Mouse (Mus musculus): ENCODE results near the gene Pcid2.
"Not testable (repeated sequence)": the region's sequence is repeated elsewhere in the genome, so short reads cannot be mapped to it uniquely, and the experiment has no call there.

Gene Pcid2

DNA sequence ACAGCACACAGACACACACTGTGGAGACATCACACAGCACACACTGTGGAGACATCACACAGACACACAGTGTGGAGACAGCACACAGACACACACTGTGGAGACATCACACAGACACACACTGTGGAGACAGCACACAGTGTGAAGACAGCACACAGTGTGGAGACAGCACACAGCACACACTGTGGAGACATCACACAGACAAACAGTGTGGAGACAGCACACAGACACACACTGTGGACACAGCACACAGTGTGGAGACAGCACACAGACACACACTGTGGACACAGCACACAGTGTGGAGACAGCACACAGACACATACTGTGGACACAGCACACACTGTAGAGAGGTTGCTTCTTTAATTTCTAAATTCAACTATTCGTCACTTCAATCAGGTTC, 29.7 kb downstream of the Pcid2 start:
- not testable (repeated sequence) for DNase-seq

DNA sequence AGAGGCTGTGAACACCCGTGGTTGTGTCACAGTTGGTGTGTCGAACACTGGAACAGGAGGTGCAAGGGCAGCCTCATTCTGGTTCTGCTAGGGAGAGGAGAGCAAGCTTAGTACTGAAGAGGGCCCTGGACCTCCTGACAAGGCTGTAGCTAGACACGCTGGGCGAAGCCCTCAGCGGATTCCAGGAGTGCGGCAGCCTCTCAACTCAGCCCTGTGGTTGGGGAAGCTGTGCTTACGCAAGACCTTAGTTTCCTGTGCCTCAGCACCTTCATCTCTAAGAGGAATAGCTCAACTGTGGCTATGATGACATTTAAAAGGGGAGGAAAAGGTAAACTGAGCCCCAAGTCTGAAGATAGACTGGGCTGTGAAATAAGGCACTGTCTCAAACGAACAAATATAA, 30.2 kb downstream of the Pcid2 start:
- no peak for DNase-seq

DNA sequence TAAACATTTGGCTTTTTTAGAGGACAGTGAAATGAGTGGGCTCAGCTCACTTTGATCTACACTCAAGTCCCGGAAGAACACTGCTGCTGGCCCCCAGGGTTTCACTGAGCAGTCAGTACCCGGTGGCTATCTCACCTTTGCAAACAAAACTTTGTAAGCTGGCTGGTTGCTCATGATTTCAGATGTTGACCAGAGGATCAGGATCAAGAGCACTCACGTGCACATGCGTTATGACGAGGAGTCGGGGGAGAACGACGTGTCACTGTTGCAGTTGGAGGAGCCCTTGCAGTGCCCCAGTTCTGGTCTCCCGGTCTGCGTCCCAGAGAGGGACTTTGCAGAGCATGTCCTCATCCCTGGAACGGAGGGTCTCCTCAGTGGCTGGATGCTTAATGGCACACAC, 32.0 kb downstream of the Pcid2 start:
- DNase-seq = no peak

DNA sequence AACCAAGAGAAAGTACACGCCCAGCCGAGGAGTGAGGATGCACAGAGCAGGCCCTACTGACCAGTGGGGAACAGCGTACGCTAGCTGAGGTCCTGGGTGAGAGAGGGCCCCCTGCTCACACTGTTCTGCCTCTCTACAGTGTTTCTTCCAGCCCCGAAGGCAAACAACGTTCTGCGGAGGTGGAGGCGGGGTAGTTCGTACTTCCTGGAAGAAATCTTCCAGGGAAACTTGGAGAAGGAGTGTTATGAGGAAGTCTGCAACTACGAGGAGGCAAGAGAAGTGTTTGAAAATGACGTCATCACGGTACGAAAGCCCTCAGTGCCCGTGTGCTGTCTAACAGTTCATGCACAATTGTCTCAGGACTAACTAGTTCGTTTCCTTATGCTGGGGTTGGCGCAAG, 42.1 kb downstream of the Pcid2 start:
- no peak for DNase-seq

DNA sequence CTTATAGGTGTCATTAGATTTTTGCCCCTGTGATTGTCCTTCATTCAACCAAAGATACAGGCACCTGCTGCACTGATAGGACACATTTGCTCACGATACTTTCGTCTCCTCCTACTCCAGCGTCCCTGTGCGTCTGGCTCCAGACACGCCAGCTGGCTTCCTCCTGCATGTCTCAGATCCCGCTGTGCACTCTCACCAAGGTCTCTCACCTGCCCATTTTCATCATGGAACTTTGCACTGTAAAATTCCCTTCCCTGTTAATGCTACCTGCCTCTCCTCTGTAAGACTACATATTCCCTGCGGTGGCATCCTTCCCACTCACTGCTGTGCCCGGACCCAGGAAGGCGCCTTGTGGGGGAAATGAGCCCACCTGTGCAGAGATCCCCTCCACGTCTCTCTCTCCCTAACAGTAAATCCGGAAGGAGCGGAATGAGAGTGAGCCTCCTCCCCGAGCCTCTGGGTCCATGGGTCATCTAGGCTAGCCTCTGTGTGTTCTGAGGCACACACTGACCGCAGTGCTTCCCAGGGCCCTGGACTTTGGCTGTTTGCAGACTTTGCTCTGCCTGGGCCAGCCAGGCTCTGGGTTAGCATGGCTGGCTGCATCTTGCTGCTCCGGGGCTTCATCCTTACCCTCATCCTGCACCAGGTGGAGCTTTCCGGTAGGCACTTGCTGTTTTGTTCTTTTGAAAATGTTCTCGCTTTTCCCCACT, 44.7 kb downstream of the Pcid2 start, which contains the start of gene Proz:
Proz (plus strand) TSS at position 474 of the 710 bp plus-strand sequence.
- DNase-seq = no peak

DNA sequence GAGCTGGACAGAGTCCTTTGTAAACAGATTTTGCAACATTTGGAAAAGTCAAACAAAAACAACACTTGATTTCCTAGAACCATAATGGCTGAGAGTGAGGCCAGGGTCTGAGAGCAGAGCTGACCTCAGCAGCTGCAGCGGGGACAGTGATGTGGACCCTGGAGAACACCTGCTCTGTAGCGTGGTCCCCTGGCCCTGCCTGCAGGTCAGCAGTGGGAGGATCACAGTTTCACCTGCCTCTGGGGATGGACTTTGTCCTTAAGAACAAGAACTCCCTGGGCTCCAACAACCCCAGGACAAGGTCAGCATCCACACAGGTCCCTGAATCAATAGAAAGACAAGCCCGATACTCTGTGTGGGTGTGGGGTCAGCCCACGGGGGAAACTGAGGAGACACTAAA, 47.9 kb downstream of the Pcid2 start:
- no peak for DNase-seq

DNA sequence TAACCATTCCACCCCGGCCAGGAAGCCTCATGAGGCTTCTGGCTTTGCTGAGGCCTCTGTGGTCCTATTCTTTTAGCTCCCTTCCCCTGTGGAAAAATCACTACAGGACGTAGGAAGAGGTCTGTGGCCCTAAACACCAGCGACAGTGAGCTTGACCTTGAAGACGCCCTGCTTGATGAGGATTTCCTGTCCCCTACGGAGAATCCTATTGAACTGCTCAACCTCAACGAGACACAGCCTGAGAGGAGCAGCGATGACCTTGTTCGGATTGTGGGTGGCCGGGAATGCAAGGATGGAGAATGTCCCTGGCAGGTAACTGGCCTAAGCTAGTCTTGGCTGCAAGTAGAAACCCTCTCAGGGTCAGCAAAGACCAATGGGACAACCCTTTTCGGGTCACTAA, 54.7 kb downstream of the Pcid2 start:
- DNase-seq = no peak

DNA sequence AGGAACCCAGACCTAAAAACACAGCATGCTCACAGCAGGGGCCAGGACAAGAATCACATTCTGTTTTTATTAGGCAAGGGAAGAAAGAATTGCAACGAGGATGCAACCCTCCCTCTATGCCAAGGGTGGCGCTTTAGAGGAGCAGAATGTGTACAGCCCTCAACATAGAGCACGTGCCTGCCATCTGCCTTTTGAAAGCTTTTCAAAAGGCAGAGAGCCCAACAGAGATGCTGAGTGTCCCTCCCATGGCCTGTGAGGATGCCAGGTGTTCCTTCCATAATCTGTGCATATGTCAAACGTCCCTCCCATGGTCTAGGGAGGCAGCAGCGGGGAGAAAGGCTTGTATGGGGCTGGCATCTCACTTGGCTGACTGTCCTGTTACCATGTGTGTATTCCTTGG, 57.6 kb downstream of the Pcid2 start:
- DNase-seq = peak in 1 of 2 experiments; percentile 27

DNA sequence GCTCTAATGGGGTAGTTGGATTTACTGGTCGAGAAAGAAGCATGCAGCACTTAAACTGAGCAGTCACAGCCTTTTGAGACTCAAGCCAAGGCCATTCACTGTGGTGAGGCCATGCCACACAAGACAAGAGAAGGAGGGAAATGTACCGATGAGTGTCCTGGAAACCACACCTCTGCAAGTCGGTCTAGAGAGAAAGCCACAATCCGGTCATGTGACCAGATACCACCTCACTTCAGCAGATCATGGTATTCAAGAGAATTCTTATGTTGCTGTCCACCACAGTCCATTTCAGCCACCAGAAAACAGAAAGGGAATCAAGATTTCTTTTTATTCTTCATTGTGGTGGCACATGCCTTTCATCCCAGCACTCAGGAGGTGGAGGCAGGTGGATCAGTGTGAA, 63.8 kb downstream of the Pcid2 start:
- DNase-seq = no peak

DNA sequence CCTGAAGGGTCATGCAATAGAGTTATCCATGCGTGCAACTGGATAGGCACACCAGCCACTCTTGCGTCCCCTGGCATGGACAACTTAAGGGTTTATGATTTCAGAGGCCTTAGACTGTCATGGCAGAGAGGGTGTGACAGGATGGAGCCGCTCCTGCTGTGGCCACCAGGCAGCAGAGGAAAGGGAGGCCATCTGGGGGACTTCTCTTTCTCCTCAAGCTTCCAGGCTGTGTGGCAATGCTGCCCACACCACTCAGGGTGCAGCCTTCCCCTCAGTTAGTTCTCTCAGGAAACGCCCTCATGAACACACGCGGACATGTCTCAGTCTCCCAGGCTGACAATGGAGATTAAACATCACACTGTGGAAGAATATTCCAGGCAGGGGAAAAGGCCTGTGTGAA, 66.2 kb downstream of the Pcid2 start:
- DNase-seq = no peak

DNA sequence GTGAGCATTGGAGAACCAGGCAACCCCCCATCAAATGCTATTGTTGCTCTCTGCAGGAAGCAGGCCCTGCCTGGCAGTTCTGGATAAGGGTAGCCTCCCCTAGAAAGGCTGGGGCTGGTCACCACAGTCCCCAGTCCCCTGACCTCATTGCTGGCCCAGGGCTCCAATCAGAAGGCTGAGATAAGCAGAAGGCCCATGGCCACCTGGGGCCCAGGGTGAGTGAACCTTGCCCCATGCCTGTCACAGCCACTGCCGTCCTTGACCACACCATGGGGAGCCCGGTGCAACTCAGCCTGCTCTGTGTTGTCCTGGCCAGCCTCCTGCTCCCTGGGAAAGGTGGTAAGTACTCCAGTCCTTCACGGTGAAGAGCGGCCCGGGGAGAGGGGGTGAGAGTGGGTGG, 67.7 kb downstream of the Pcid2 start:
- DNase-seq = no peak

DNA sequence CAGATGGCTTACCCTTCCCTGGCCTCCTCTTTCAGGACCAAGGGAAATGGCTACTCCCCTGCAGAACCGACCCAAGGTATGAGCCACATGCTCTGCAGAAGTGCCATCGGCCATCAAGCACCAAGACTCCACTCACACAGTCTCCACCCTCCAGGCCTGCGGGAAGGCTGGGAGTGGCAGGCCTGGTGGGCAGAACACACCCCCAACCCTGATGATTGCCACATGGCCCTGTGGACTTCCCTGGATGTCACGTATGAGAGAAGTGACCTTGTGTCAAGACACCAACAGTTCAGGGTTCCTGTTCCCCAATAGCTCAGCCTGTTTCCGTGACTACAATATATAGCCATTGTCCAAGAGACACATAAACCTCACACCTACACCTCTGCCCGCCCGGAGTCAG, 68.2 kb downstream of the Pcid2 start, which contains the start of gene F10:
F10 (plus strand) TSS at position 294 of the 400 bp plus-strand sequence.
- no peak for DNase-seq

DNA sequence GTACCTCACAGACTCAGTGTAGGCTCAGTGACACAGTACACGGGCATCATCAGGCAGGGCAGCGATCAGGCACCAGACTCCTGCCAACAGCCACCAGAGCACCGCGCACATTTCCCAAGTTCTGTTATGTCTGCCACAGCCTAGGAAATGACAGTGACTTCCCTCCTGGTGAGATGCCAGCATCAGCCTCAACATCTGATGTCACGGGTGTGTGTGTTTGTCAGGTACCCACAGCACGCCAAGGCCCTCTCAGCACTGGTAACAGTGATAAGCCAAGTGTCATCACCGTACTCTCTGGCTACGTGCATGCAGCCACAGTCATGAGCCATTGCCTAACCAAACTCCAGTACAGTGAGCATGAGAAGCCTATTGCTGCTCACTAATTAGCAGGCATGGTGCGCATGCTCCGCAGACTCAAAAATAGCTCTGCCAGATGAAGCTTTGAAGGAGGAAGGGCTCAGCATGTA, 68.9 kb downstream of the Pcid2 start:
- DNase-seq = no peak

DNA sequence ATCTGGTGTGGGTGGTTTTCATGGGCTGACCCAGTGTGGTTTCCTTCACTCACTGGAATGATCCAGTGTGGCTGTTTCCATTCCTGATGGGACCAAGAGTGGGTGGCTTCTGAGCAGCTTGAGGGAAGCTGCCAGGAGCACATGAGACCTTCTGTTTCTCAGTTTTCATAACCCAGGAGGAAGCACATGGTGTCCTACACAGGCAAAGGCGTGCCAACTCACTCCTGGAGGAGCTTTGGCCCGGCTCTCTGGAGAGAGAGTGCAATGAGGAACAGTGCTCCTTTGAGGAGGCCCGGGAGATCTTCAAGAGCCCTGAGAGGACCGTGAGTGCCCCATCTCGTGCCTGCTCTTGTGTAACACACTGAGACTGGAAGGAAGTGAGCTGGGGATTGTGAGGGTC, 76.8 kb downstream of the Pcid2 start:
- DNase-seq = peak; percentile 10 to 23

DNA sequence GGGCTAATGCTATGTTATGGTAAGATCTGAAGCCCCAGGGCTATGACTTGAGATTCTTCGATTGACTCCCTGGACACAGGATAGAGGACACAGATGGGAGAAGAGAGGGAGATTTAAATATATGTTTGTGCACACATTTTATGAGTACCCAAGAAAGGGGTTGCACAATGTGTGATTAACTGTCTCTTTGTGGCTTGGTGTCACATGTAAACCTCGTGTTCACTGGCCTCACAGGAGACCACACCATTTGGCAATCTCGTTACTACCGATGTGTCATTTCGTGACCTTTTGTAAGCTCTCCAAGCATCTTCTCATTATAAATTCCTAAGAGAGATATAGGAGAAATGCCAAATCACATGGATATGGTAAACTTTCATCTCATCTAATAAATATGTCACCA, 77.6 kb downstream of the Pcid2 start:
- DNase-seq = no peak
